Mouse (Mus musculus) neural tube, embryonic 13.5 days (tissue): ENCODE measurements around the gene Cx3cl1. TPM values are rescaled to one million over a fixed set of nuclear protein-coding genes. Genes with fewer than 3 reads are reported as not detected.
A peak's percentile ranks its signal among the peaks of the same experiment; 100 is the strongest.

ENCODE experiments used
- ATAC-seq: fragments of 200-750 bp; cut with Nextera tagmentation; 2 replicates; pipeline ENCODE4 v1.8.0; 2017; ENCODE audit warnings: low read depth, mild to moderate bottlenecking, moderate TSS enrichment, moderate library complexity
- H3K27ac ChIP-seq: fragments of 300-500 bp; sonication (generic); replicated peaks from 2 replicates; pipeline ENCODE4 v1.5.1; 2015; ENCODE audit warnings: moderate library complexity, mild to moderate bottlenecking, inconsistent platforms
- H3K27me3 ChIP-seq: fragments of 300-500 bp; sonication (generic); 2 replicates; pipeline ENCODE4 v1.6.1; 2015; ENCODE audit warnings: mild to moderate bottlenecking, inconsistent platforms
- H3K36me3 ChIP-seq: fragments of 300-500 bp; sonication (generic); 2 replicates; pipeline ENCODE4 v1.6.1; 2015; ENCODE audit warnings: mild to moderate bottlenecking, inconsistent platforms
- H3K4me1 ChIP-seq: fragments of 300-500 bp; sonication (generic); replicated peaks from 2 replicates; pipeline ENCODE4 v1.6.1; 2015; ENCODE audit warnings: inconsistent platforms
- H3K4me2 ChIP-seq: fragments of 300-500 bp; sonication (generic); 2 replicates; pipeline ENCODE4 v1.6.1; 2015; ENCODE audit warnings: inconsistent platforms, mild to moderate bottlenecking, moderate library complexity
- H3K4me3 ChIP-seq: fragments of 300-500 bp; sonication (generic); 2 replicates; pipeline ENCODE4 v1.5.1; 2015; ENCODE audit warnings: mild to moderate bottlenecking, inconsistent platforms
- H3K9ac ChIP-seq: fragments of 300-500 bp; sonication (generic); 2 replicates; pipeline ENCODE4 v1.6.1; 2015; ENCODE audit warnings: moderate library complexity, mild to moderate bottlenecking, inconsistent platforms
- H3K9me3 ChIP-seq: fragments of 300-500 bp; sonication (generic); 2 replicates; pipeline ENCODE4 v1.6.1; 2016; ENCODE audit warnings: inconsistent platforms
- WGBS: fragments of 180-500 bp; shearing (Covaris S2); methylation state at CpG from one replicate; pipeline ENCODE4 v1.1.7; 2015; 5-methylcytosine and 5-hydroxymethylcytosine counted together
- polyA plus RNA-seq: library from polyadenylated mRNA; unstranded; fragments of >200 nt; fragmentation: Nextera tagmentation; extraction: Ambion mirVana; gene quantifications from 2 replicates; pipeline ENCODE4 v1.2.1, GENCODE M21; 2015

Cx3cl1 gene
- 17.8 and 17.9 TPM in 2 replicates for polyA plus RNA-seq

- H3K4me3 ChIP-seq = peak within 1 kb of the TSS; percentile 54
- WGBS = under 1% methylated on average over 38 of the region's 38 CpGs
- peak; percentile 88 for ATAC-seq
- H3K9me3 ChIP-seq = no peaks in the 10 kb centered on the region
- H3K27ac ChIP-seq = peak within 1 kb of the TSS; percentile 70
- H3K4me1 ChIP-seq = peaks cover 41% of the 10 kb centered on the region
- peaks cover 28% of the 10 kb centered on the region for H3K27me3 ChIP-seq
- H3K9ac ChIP-seq = peak within 1 kb of the TSS; percentile 77
- peak within 1 kb of the TSS; percentile 78 for H3K4me2 ChIP-seq
- H3K36me3 ChIP-seq = no peaks in the 10 kb centered on the region
Measured at GRCm38 (mm10) chr8:94771941-94772670, at the start of gene Cx3cl1. Gene Cx3cl1 (plus strand): TSS chr8:94772009.

DNA sequence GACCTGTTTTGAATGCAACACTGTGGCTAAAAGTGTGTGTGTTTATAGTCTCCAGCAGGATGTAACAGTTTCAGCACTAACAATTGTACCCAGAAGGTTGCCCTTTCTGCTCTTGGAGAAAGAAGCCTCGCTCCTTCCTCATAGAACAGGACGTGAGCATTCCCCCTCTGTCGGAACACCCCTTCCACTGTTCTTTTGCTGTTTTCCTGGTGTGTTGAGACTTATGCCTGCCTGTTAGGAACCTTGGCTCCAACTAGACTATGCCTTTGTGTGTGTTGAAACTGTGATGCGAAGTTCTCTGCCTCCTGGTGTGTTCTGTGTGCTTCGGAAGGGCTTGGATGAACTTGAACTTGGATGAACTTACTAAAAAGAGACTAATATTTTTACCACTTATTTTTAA is 45.8 kb upstream of the Cx3cl1 start:
- no peak overlapping the region for H3K9ac ChIP-seq
- no peak for ATAC-seq

DNA sequence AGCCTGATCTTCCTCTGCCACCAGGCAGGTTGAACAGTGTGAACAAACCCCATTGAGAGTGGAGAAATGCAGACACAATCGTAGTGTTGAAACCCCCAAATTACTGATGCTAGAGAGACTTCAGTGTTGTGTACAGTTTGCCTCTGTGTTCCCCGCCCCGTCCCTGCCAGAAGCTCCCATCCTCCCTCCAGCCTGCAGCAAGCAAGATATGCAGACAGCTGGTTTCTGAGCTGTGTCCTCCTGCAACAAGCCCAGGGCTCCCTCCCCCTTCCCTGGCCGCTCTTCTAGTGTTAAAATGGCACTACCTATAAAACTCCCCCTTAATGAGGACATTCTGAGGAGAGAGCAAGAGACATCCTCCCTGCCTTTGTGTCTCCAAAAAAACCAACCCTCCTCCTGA is 42.5 kb upstream of the Cx3cl1 start:
- no peak overlapping the region for H3K27ac ChIP-seq
- H3K9me3 ChIP-seq = no peaks in the 10 kb centered on the region
- no peak overlapping the region for H3K4me3 ChIP-seq
- H3K9ac ChIP-seq = no peak overlapping the region
- WGBS = 57% methylated on average over 4 of the region's 4 CpGs
- H3K4me1 ChIP-seq = no peaks in the 10 kb centered on the region
- H3K36me3 ChIP-seq = no peaks in the 10 kb centered on the region
- H3K27me3 ChIP-seq = no peaks in the 10 kb centered on the region
- ATAC-seq = no peak
- H3K4me2 ChIP-seq = no peak overlapping the region

More for the DNA sequence above, 45.8 kb upstream of the Cx3cl1 start:
- Histone ChIP-seq H3K4me2 (no peak overlapping the region), H3K4me3 (no peak overlapping the region), H3K4me1 (no peaks in the 10 kb centered on the region), H3K9me3 (no peaks in the 10 kb centered on the region), H3K27me3 (no peaks in the 10 kb centered on the region), H3K36me3 (no peaks in the 10 kb centered on the region), H3K27ac (no peak overlapping the region)
- WGBS = 87% methylated on average over 5 of the region's 5 CpGs

DNA sequence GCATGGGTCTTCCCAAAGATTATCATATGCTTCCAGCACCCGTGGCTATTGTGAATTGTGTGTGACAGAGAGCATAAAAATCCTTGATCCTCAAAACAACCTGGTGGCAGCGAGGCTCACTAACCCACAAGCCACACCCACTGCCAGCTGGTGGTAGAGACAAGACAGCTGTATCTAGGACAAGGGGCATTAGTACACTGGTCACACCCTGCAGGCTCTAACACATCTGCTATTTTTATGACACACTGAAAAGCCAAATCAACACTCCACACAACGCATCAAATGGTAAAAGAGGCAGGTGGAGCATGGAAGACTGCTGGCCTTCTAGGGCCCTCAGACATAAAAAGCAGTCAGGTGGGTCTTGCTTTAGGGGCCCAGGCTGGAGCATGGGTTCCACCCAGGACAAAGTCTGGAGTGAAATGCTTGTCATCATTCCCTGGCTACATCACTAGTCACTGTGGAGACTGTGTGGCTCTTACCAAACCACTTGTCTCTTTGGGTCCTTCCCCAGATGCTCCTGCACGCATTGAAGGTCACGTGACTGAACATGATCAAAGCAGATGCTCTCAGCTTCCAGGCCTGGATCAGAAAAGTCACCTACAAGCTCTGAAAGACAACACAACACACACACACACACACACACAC is 37.9 kb upstream of the Cx3cl1 start:
- WGBS = 60% methylated on average over 5 of the region's 5 CpGs
- no peaks in the 10 kb centered on the region for H3K27me3 ChIP-seq
- H3K4me2 ChIP-seq = no peak overlapping the region
- no peak overlapping the region for H3K9ac ChIP-seq
- H3K9me3 ChIP-seq = no peaks in the 10 kb centered on the region
- no peak overlapping the region for H3K4me3 ChIP-seq
- no peaks in the 10 kb centered on the region for H3K4me1 ChIP-seq
- ATAC-seq = no peak
- no peaks in the 10 kb centered on the region for H3K36me3 ChIP-seq
- H3K27ac ChIP-seq = no peak overlapping the region

GRCm38 (mm10) chr8:94734735-94735350 is 37.0 kb upstream of the Cx3cl1 start:
- ATAC-seq = no peak
- 79% methylated on average over 7 of the region's 7 CpGs for WGBS
- H3K4me2 ChIP-seq = no peak overlapping the region
- no peak overlapping the region for H3K4me3 ChIP-seq
- H3K27ac ChIP-seq = no peak overlapping the region
- no peak overlapping the region for H3K9ac ChIP-seq
- H3K9me3 ChIP-seq = no peaks in the 10 kb centered on the region
- no peaks in the 10 kb centered on the region for H3K36me3 ChIP-seq
- H3K27me3 ChIP-seq = no peaks in the 10 kb centered on the region
- no peaks in the 10 kb centered on the region for H3K4me1 ChIP-seq

GRCm38 (mm10) chr8:94735426-94736094 is 36.2 kb upstream of the Cx3cl1 start:
- WGBS = 78% methylated on average over 5 of the region's 5 CpGs
- Histone ChIP-seq H3K4me1 (no peaks in the 10 kb centered on the region), H3K27ac (no peak overlapping the region), H3K27me3 (no peaks in the 10 kb centered on the region), H3K4me3 (no peak overlapping the region), H3K36me3 (no peaks in the 10 kb centered on the region), H3K4me2 (no peak overlapping the region), H3K9ac (no peak overlapping the region), H3K9me3 (0 out of 2 replicates have a peak, but pooled peaks cover 2% of the 10 kb centered on the region)
- ATAC-seq = no peak

- H3K27ac ChIP-seq = no peak overlapping the region
- H3K4me1 ChIP-seq = no peaks in the 10 kb centered on the region
- no peak for ATAC-seq
- H3K9ac ChIP-seq = no peak overlapping the region
- H3K36me3 ChIP-seq = no peaks in the 10 kb centered on the region
- WGBS = 88% methylated on average over 6 of the region's 6 CpGs
- H3K4me3 ChIP-seq = no peak overlapping the region
- H3K27me3 ChIP-seq = no peaks in the 10 kb centered on the region
- H3K9me3 ChIP-seq = 0 out of 2 replicates have a peak, but pooled peaks cover 4% of the 10 kb centered on the region
- H3K4me2 ChIP-seq = no peak overlapping the region
Measured at GRCm38 (mm10) chr8:94739829-94740228, 32.0 kb upstream of the Cx3cl1 start.

- H3K9ac ChIP-seq = no peak overlapping the region
- WGBS = 86% methylated on average over 3 of the region's 3 CpGs
- H3K27ac ChIP-seq = no peak overlapping the region
- H3K27me3 ChIP-seq = no peaks in the 10 kb centered on the region
- H3K9me3 ChIP-seq = 0 out of 2 replicates have a peak, but pooled peaks cover 4% of the 10 kb centered on the region
- ATAC-seq = no peak
- H3K4me2 ChIP-seq = no peak overlapping the region
- H3K36me3 ChIP-seq = no peaks in the 10 kb centered on the region
- H3K4me3 ChIP-seq = no peak overlapping the region
- no peaks in the 10 kb centered on the region for H3K4me1 ChIP-seq
Measured at GRCm38 (mm10) chr8:94740591-94740990, 31.2 kb upstream of the Cx3cl1 start.

- no peaks in the 10 kb centered on the region for H3K4me1 ChIP-seq
- no peak overlapping the region for H3K4me2 ChIP-seq
- no peak overlapping the region for H3K27ac ChIP-seq
- 0 out of 2 replicates have a peak, but pooled peaks cover 4% of the 10 kb centered on the region for H3K9me3 ChIP-seq
- 86% methylated on average over 4 of the region's 4 CpGs for WGBS
- H3K27me3 ChIP-seq = no peaks in the 10 kb centered on the region
- ATAC-seq = no peak
- H3K36me3 ChIP-seq = no peaks in the 10 kb centered on the region
- H3K4me3 ChIP-seq = no peak overlapping the region
- H3K9ac ChIP-seq = no peak overlapping the region
Measured at GRCm38 (mm10) chr8:94741726-94742125, 30.1 kb upstream of the Cx3cl1 start.

DNA sequence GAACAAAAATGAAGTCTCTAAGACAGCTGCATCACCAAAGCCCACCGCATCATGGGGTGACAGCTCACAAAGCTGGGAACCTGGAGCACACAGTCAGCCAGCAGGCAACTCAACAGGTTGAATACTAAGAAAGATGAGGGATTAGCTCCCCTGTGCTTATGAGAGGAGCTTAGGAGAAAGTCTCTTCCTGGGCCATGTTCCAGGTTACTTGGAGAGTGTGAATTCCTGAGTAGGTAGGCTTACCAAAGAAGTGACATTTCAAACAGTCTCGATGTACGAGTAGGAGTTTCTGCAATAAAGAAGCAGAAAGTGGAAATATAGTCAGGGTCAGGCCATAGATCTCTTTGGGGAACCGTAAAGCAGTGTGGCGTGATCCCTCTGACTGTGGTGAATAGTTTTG is 27.3 kb upstream of the Cx3cl1 start:
- ATAC-seq = no peak
- Histone ChIP-seq H3K9me3 (0 out of 2 replicates have a peak, but pooled peaks cover 4% of the 10 kb centered on the region), H3K4me1 (no peaks in the 10 kb centered on the region), H3K36me3 (no peaks in the 10 kb centered on the region), H3K9ac (no peak overlapping the region), H3K27ac (no peak overlapping the region), H3K4me3 (no peak overlapping the region), H3K27me3 (no peaks in the 10 kb centered on the region), H3K4me2 (no peak overlapping the region)
- 89% methylated on average over 5 of the region's 5 CpGs for WGBS

- Histone ChIP-seq H3K4me1 (no peaks in the 10 kb centered on the region), H3K4me2 (no peak overlapping the region), H3K27me3 (no peaks in the 10 kb centered on the region), H3K9me3 (0 out of 2 replicates have a peak, but pooled peaks cover 4% of the 10 kb centered on the region), H3K27ac (no peak overlapping the region), H3K9ac (no peak overlapping the region), H3K4me3 (no peak overlapping the region), H3K36me3 (no peaks in the 10 kb centered on the region)
- no peak for ATAC-seq
- WGBS = 82% methylated on average over 9 of the region's 9 CpGs
Measured at GRCm38 (mm10) chr8:94744972-94745371, 26.8 kb upstream of the Cx3cl1 start.
